Mouse (Mus musculus) forebrain, embryonic 11.5 days (tissue): Measurements from ENCODE around the gene Litaf. TPM values are rescaled to one million over a fixed set of nuclear protein-coding genes. Genes with fewer than 3 reads are reported as not detected.

Experiments used
- ATAC-seq: fragments of 200-750 bp; cut with Nextera tagmentation; replicated peaks from 2 replicates; pipeline ENCODE4 v1.8.0; 2017; ENCODE audit warnings: moderate TSS enrichment; ENCODE audit not compliant: low FRiP score
- DNase-seq: peaks from one replicate; pipeline ENCODE4 v3.0.0-alpha.2; 2017; ENCODE audit warnings: low spot score
- H3K27ac ChIP-seq: fragments of 300-500 bp; sonication (generic); 2 replicates; pipeline ENCODE4 v1.5.1; 2014; ENCODE audit warnings: low read depth, low read length
- H3K27me3 ChIP-seq: fragments of 300-500 bp; sonication (generic); 2 replicates; pipeline ENCODE4 v1.6.1; 2014; ENCODE audit warnings: mild to moderate bottlenecking, low read length, mixed read lengths; ENCODE audit not compliant: control insufficient read depth, insufficient read depth
- H3K36me3 ChIP-seq: fragments of 300-500 bp; sonication (generic); 2 replicates; pipeline ENCODE4 v1.6.1; 2014; ENCODE audit warnings: mild to moderate bottlenecking, low read length, moderate library complexity, mixed read lengths; ENCODE audit not compliant: control insufficient read depth, insufficient read depth
- H3K4me1 ChIP-seq: fragments of 300-500 bp; sonication (generic); replicated peaks from 2 replicates; pipeline ENCODE4 v1.6.1; 2014; ENCODE audit warnings: low read length, mixed read lengths; ENCODE audit not compliant: control insufficient read depth, insufficient read depth
- H3K4me2 ChIP-seq: fragments of 300-500 bp; sonication (generic); 2 replicates; pipeline ENCODE4 v1.6.1; 2014; ENCODE audit warnings: low read depth, mild to moderate bottlenecking, low read length, moderate library complexity, mixed read lengths; ENCODE audit not compliant: severe bottlenecking
- H3K4me3 ChIP-seq: fragments of 300-500 bp; sonication (generic); 2 replicates; pipeline ENCODE4 v1.5.1; 2014; ENCODE audit warnings: low read depth, low read length
- H3K9ac ChIP-seq: fragments of 300-500 bp; sonication (generic); 2 replicates; pipeline ENCODE4 v1.6.1; 2014; ENCODE audit warnings: low read length
- H3K9me3 ChIP-seq: fragments of 300-500 bp; sonication (generic); 2 replicates; pipeline ENCODE4 v1.6.1; 2016; ENCODE audit warnings: low read length, mixed read lengths; ENCODE audit not compliant: control insufficient read depth
- WGBS: fragments of 180-500 bp; shearing (Covaris S2); extraction: QIAGEN DNeasy Blood & Tissue Kit; methylation state at CpG from one replicate; pipeline ENCODE4 v1.1.7; 2014; 5-methylcytosine and 5-hydroxymethylcytosine counted together
- polyA plus RNA-seq: library from polyadenylated mRNA; unstranded; fragments of >200 nt; fragmentation: Nextera tagmentation; extraction: Ambion mirVana; gene quantifications from 2 replicates; pipeline ENCODE4 v1.2.1, GENCODE M21; 2014

Litaf gene
- polyA plus RNA-seq, 1 experiment from 2014 or later, result 52.0 TPM

- Histone ChIP-seq H3K9me3 (no peaks in the 10 kb centered on the region), H3K27ac (no peak overlapping the region), H3K27me3 (no peaks in the 10 kb centered on the region), H3K4me1 (no peaks in the 10 kb centered on the region), H3K9ac (no peak overlapping the region), H3K36me3 (no peaks in the 10 kb centered on the region), H3K4me3 (no peak overlapping the region), H3K4me2 (no peak overlapping the region)
- no peak for DNase-seq
- WGBS, result 92% methylated on average over 5 of the region's 5 CpGs
- ATAC-seq, result no peak
Observed at GRCm38 (mm10) chr16:11043239-11043638, 22.7 kb downstream of the Litaf start.

GRCm38 (mm10) chr16:11040603-11041002 lies 25.4 kb downstream of the Litaf start:
- Histone ChIP-seq H3K27ac (no peak overlapping the region), H3K36me3 (no peaks in the 10 kb centered on the region), H3K4me1 (no peaks in the 10 kb centered on the region), H3K27me3 (no peaks in the 10 kb centered on the region), H3K9me3 (no peaks in the 10 kb centered on the region), H3K4me2 (no peak overlapping the region), H3K9ac (no peak overlapping the region), H3K4me3 (no peak overlapping the region)
- 83% methylated on average over 2 of the region's 2 CpGs for WGBS
- DNase-seq (no peak), ATAC-seq (no peak)

GRCm38 (mm10) chr16:11035790-11036431 lies 30.0 kb downstream of the Litaf start:
- H3K9me3 ChIP-seq, result no peaks in the 10 kb centered on the region
- no peak overlapping the region for H3K27ac ChIP-seq
- H3K4me2 ChIP-seq, result no peak overlapping the region
- no peak overlapping the region for H3K4me3 ChIP-seq
- no peaks in the 10 kb centered on the region for H3K36me3 ChIP-seq
- H3K4me1 ChIP-seq, result no peaks in the 10 kb centered on the region
- WGBS, result 26% methylated on average over 15 of the region's 15 CpGs
- DNase-seq, result peak; percentile 89
- no peak overlapping the region for H3K9ac ChIP-seq
- ATAC-seq, result peak; percentile 69; the same call in 1 of the 2 replicates
- no peaks in the 10 kb centered on the region for H3K27me3 ChIP-seq

- Histone ChIP-seq H3K4me1 (no peaks in the 10 kb centered on the region), H3K4me2 (no peak overlapping the region), H3K9ac (no peak overlapping the region), H3K4me3 (no peak overlapping the region), H3K9me3 (no peaks in the 10 kb centered on the region), H3K27me3 (no peaks in the 10 kb centered on the region), H3K27ac (no peak overlapping the region), H3K36me3 (no peaks in the 10 kb centered on the region)
- DNase-seq (no peak), ATAC-seq (no peak)
- WGBS, result 85% methylated on average over 9 of the region's 9 CpGs
Observed at GRCm38 (mm10) chr16:11035273-11035672, 30.7 kb downstream of the Litaf start.

GRCm38 (mm10) chr16:11034193-11034803 lies 31.7 kb downstream of the Litaf start:
- Histone ChIP-seq H3K9ac (no peak overlapping the region), H3K36me3 (no peaks in the 10 kb centered on the region), H3K9me3 (no peaks in the 10 kb centered on the region), H3K27me3 (no peaks in the 10 kb centered on the region), H3K4me1 (no peaks in the 10 kb centered on the region), H3K4me3 (no peak overlapping the region), H3K4me2 (no peak overlapping the region), H3K27ac (no peak overlapping the region)
- DNase-seq (peak; percentile 88), ATAC-seq (0 out of 2 replicates have a peak, but pooled peaks have one; percentile 44)
- 2% methylated on average over 4 of the region's 4 CpGs for WGBS

- ATAC-seq, result no peak
- Histone ChIP-seq H3K27ac (no peak overlapping the region), H3K36me3 (no peaks in the 10 kb centered on the region), H3K9ac (no peak overlapping the region), H3K4me2 (no peak overlapping the region), H3K4me1 (no peaks in the 10 kb centered on the region), H3K27me3 (no peaks in the 10 kb centered on the region), H3K4me3 (no peak overlapping the region), H3K9me3 (no peaks in the 10 kb centered on the region)
- 70% methylated on average over 3 of the region's 3 CpGs for WGBS
- DNase-seq, result no peak
Observed at GRCm38 (mm10) chr16:11031320-11031719, 34.6 kb downstream of the Litaf start.

GRCm38 (mm10) chr16:11030844-11031243 lies 35.1 kb downstream of the Litaf start:
- Histone ChIP-seq H3K9me3 (no peaks in the 10 kb centered on the region), H3K4me1 (no peaks in the 10 kb centered on the region), H3K9ac (no peak overlapping the region), H3K4me2 (no peak overlapping the region), H3K27ac (no peak overlapping the region), H3K27me3 (no peaks in the 10 kb centered on the region), H3K36me3 (no peaks in the 10 kb centered on the region), H3K4me3 (no peak overlapping the region)
- no peak for ATAC-seq
- no peak for DNase-seq
- WGBS, result 79% methylated on average over 4 of the region's 4 CpGs

- Histone ChIP-seq H3K9me3 (no peaks in the 10 kb centered on the region), H3K27ac (no peak overlapping the region), H3K4me1 (no peaks in the 10 kb centered on the region), H3K36me3 (no peaks in the 10 kb centered on the region), H3K27me3 (no peaks in the 10 kb centered on the region), H3K4me3 (no peak overlapping the region), H3K4me2 (no peak overlapping the region), H3K9ac (no peak overlapping the region)
- no peak for DNase-seq
- ATAC-seq, result no peak
- 84% methylated on average over 7 of the region's 7 CpGs for WGBS
Observed at GRCm38 (mm10) chr16:11028206-11028605, 37.8 kb downstream of the Litaf start.

- Histone ChIP-seq H3K27me3 (no peaks in the 10 kb centered on the region), H3K4me1 (no peaks in the 10 kb centered on the region), H3K9me3 (no peaks in the 10 kb centered on the region), H3K27ac (no peak overlapping the region), H3K9ac (no peak overlapping the region), H3K36me3 (no peaks in the 10 kb centered on the region), H3K4me2 (no peak overlapping the region), H3K4me3 (no peak overlapping the region)
- 84% methylated on average over 3 of the region's 3 CpGs for WGBS
- ATAC-seq (no peak), DNase-seq (no peak)
Observed at GRCm38 (mm10) chr16:11024841-11025240, 41.1 kb downstream of the Litaf start.
